Mouse (Mus musculus) thymus, adult 2 months (tissue): Measurements from ENCODE around the gene Pdss2.

Experiments used
- CTCF ChIP-seq: fragments of 200-500 bp; IDR thresholded peaks from 2 replicates; pipeline ENCODE4 v1.5.1; 2012; ENCODE audit warnings: mild to moderate bottlenecking, control low read depth, low read length, moderate library complexity, borderline replicate concordance; ENCODE audit not compliant: control insufficient read depth, poor library complexity, insufficient read depth; ENCODE audit errors: extremely low read depth
- POLR2A ChIP-seq: fragments of 200-500 bp; IDR thresholded peaks from 2 replicates; pipeline ENCODE4 v1.6.1; 2012; ENCODE audit warnings: mild to moderate bottlenecking, low read length, control low read depth, moderate library complexity; ENCODE audit not compliant: control insufficient read depth, poor library complexity, insufficient read depth; ENCODE audit errors: extremely low read depth

GRCm38 (mm10) chr10:43174326-43175155 is 46.7 kb upstream of the Pdss2 start, which contains the start of the genes Sobp and 9030612E09Rik:
- TF ChIP-seq CTCF (no peak), POLR2A (no peak)
